Mouse (Mus musculus) testis, adult 2 months (tissue): ENCODE data around the gene Llgl2.

Experiments used
- CTCF ChIP-seq: fragments of 200-500 bp; IDR thresholded peaks from 2 replicates; pipeline ENCODE4 v1.5.1; 2012; ENCODE audit warnings: low read depth, mild to moderate bottlenecking, inconsistent platforms, low read length, moderate library complexity; ENCODE audit not compliant: control insufficient read depth, insufficient read depth, insufficient replicate concordance
- POLR2A ChIP-seq: fragments of 200-500 bp; IDR thresholded peaks from 2 replicates; pipeline ENCODE4 v1.6.1; 2012; ENCODE audit warnings: low read depth, mild to moderate bottlenecking, inconsistent platforms, low read length, moderate library complexity; ENCODE audit not compliant: control insufficient read depth

- no peak for TF ChIP-seq POLR2A
- no peak for TF ChIP-seq CTCF
Observed at GRCm38 (mm10) chr11:115889159-115889558, 65.3 kb downstream of the Llgl2 start.
